Mouse (Mus musculus): ENCODE results near the gene Reep1. TPM values are rescaled to one million over a fixed set of nuclear protein-coding genes. Genes with fewer than 3 reads are reported as not detected.

Gene Reep1
- polyA plus RNA-seq, 1 experiment = 4.5 TPM

DNA sequence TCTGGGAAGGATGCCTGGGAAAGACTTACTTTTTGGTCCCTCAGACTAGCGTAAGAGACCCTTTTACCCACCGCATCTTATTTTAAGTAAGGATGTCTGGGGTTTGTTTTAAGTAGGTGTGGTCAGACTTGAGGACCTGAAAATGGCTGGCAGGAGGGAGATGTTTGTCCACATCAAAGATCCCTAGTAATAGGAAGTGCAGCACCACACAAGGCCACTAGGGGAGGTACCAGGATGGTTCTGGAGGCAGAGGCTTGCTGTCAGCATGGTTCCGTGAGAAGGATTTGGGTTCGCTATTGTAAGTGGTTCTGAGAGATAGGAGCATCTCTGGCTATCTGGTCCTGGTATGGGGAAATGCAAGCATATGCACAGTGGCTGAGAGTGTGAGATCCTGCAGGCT, 63.5 kb downstream of the Reep1 start:
- no peaks in the 10 kb centered on the region for H3K4me1 ChIP-seq (ENCODE audit: control insufficient read depth, insufficient read depth, low read length)
- TF ChIP-seq CTCF (IDR thresholded peaks at IDR 0.05; ENCODE audit: borderline replicate concordance, insufficient read depth, low read length) (no peak), POLR2A (IDR thresholded peaks at IDR 0.05; ENCODE audit: low read depth, low read length) (no peak)
- H3K27ac ChIP-seq (ENCODE audit: insufficient read depth, low read length) = no peak overlapping the region
- no peak overlapping the region for H3K4me3 ChIP-seq (ENCODE audit: insufficient read depth, low read length)

DNA sequence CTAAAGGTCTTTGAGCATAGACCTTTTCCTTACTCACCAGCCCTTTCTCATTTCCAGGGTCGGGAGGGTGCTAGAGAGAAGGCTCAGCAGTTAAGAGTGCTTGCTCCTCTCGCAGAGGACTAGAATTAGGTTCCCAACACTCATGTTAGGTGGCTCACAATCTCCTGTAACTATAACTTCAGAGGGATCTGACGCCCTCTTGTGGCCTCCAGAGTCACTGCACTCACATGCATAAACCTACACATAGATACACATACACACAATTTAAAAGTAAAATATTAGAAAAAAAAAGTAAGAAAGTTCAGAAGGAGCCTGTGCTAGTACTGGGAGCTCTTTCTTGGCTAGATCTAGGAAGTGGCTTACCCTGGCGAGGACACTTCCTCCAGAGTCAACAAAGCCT, 63.9 kb downstream of the Reep1 start:
- H3K27ac ChIP-seq (ENCODE audit: insufficient read depth, low read length) = no peak overlapping the region
- H3K4me1 ChIP-seq (ENCODE audit: control insufficient read depth, insufficient read depth, low read length) = no peaks in the 10 kb centered on the region
- no peak overlapping the region for H3K4me3 ChIP-seq (ENCODE audit: insufficient read depth, low read length)
- no peak for TF ChIP-seq CTCF (IDR thresholded peaks at IDR 0.05; ENCODE audit: borderline replicate concordance, insufficient read depth, low read length)
- no peak for TF ChIP-seq POLR2A (IDR thresholded peaks at IDR 0.05; ENCODE audit: low read depth, low read length)

DNA sequence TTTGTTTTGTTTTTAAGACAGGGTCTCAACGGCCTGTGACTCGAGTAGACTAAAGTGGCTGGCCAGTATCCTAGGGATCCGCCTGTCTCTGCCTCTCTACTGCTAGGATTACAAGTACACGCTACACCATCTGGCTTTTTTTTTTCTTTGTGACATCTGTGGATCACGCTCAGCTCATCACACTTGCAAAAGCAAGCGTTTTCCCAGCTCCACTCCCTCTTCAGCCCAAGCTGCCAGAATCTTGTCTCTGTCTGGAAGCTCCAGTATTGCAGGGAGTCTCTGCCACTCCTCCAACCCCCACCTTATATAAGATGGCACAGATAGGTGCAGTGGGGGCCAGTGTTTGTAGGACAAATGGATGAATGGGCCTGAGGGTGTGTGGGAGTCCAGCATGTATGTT, 64.8 kb downstream of the Reep1 start:
- no peak overlapping the region for H3K4me3 ChIP-seq (ENCODE audit: insufficient read depth, low read length)
- no peaks in the 10 kb centered on the region for H3K4me1 ChIP-seq (ENCODE audit: control insufficient read depth, insufficient read depth, low read length)
- no peak overlapping the region for H3K27ac ChIP-seq (ENCODE audit: insufficient read depth, low read length)
- TF ChIP-seq POLR2A (IDR thresholded peaks at IDR 0.05; ENCODE audit: low read depth, low read length) (no peak), CTCF (IDR thresholded peaks at IDR 0.05; ENCODE audit: borderline replicate concordance, insufficient read depth, low read length) (no peak)

DNA sequence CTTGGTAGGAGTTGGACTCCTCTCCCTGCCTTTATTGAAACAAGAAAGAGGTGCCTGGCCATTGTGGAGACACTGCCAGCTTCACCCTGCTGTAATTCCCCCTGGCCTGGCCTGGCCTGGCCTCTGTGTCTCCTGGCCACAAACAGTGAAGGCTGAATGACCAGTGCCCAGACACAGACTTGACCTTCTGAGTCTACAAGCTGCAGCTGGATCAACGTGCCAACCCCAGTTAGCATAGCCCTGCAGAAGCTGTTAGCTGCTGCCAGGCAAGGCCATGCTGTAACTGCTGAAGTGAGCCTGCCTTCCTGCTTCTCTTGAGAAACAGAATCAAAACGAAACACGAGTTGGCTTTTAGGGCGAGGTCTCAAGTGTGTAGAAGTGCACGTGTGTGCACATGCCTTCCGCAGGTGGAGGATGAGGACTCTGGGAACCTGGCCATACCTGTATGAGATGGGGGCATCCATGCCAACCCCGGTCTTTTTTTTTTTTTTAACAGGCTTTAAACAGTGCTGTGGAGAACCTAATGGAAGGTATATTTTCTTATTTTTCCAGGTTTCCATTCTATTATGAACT, 65.4 kb downstream of the Reep1 start:
- Histone ChIP-seq H3K27ac (ENCODE audit: insufficient read depth, low read length) (no peak overlapping the region), H3K4me3 (ENCODE audit: insufficient read depth, low read length) (no peak overlapping the region), H3K4me1 (ENCODE audit: control insufficient read depth, insufficient read depth, low read length) (no peaks in the 10 kb centered on the region)
- TF ChIP-seq CTCF (IDR thresholded peaks at IDR 0.05; ENCODE audit: borderline replicate concordance, insufficient read depth, low read length) (no peak), POLR2A (IDR thresholded peaks at IDR 0.05; ENCODE audit: low read depth, low read length) (no peak)

DNA sequence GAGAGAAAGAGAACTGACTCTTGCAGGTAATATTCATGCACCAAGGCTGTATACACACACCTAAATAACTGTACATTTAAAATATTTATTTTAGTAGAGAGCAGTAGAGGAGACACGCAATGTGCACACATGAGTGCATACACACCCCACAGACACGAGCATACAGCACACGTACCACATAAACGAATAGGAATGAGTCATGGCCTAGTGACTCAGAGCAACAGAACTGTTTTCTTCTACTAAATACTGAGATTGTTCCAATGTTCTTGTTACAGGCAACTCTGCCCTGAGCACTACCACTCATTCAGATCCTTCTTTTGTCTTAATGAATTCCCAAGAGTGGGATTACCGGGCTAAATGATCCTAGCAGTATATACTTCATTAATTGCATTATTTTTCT, 70.7 kb downstream of the Reep1 start:
- Histone ChIP-seq H3K4me1 (ENCODE audit: control insufficient read depth, insufficient read depth, low read length) (no peaks in the 10 kb centered on the region; the same call in none of the 2 replicates), H3K4me3 (ENCODE audit: insufficient read depth, low read length) (no peak overlapping the region), H3K27ac (ENCODE audit: insufficient read depth, low read length) (no peak overlapping the region)
- TF ChIP-seq POLR2A (IDR thresholded peaks at IDR 0.05; ENCODE audit: low read depth, low read length) = no peak
- no peak for TF ChIP-seq CTCF (IDR thresholded peaks at IDR 0.05; ENCODE audit: borderline replicate concordance, insufficient read depth, low read length)

DNA sequence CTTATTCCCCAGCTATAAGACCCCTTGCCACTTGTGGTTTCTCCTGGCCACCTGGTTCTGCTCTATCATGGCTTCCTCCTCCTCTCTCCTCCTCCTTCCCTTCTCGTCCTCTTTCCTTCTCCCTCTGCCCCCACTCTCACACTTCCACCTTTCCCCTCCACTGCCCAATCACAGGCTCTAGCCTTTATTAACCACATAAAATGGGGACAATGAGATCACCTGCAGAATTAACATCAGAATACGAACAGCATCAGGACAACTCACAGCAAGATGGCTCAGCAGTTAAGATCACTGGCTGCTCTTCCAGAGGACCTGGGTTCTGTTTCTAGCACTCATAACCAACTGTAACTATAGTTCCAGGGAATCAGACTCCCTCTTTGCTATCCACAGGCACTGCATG, 72.5 kb downstream of the Reep1 start:
- Histone ChIP-seq H3K4me1 (ENCODE audit: control insufficient read depth, insufficient read depth, low read length) (no peaks in the 10 kb centered on the region; the same call in none of the 2 replicates), H3K4me3 (ENCODE audit: insufficient read depth, low read length) (no peak overlapping the region), H3K27ac (ENCODE audit: insufficient read depth, low read length) (no peak overlapping the region)
- no peak for TF ChIP-seq CTCF (IDR thresholded peaks at IDR 0.05; ENCODE audit: borderline replicate concordance, insufficient read depth, low read length)
- TF ChIP-seq POLR2A (IDR thresholded peaks at IDR 0.05; ENCODE audit: low read depth, low read length) = no peak

DNA sequence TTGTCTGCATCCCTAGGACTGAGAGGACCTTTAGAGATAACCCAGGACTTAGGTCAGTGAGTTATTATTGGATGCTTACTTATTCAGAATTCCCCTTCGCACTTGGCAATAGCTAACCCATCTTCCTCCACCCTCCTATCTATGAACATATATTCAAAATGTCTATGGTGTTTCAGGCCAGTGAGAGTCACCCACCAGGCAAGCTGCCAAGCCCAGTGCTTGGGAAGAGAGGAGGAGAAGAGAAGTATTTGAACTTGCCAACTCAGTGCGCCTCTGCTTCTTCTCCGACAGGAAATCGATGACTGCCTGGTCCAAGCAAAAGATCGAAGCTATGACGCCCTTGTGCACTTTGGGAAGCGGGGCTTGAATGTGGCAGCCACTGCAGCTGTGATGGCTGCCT, 73.1 kb downstream of the Reep1 start:
- TF ChIP-seq CTCF (IDR thresholded peaks at IDR 0.05; ENCODE audit: borderline replicate concordance, insufficient read depth, low read length) (no peak), POLR2A (IDR thresholded peaks at IDR 0.05; ENCODE audit: low read depth, low read length) (no peak)

DNA sequence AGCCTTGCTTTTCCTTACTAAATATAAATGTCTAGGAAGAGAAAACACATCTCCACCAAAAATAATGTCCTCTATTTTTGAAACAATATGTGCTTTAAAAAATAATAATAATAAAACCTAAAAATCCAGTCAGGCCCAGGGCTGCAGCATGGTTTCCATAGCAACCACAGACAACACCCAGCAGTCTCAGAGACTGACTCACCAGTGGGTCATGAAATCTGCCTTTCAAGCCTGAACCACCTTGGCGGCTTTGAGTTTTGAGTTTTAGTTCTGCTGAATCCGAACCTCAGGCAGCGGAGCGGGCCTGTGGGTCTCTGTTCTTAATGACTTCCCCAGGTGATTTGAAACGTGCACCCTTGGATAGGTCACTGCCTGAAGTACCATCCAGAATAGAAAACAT, 75.8 kb downstream of the Reep1 start:
- H3K27ac ChIP-seq (ENCODE audit: insufficient read depth, low read length) = no peak overlapping the region
- TF ChIP-seq CTCF (IDR thresholded peaks at IDR 0.05; ENCODE audit: borderline replicate concordance, insufficient read depth, low read length) (no peak), POLR2A (IDR thresholded peaks at IDR 0.05; ENCODE audit: low read depth, low read length) (no peak)
- H3K4me3 ChIP-seq (ENCODE audit: insufficient read depth, low read length) = no peak overlapping the region
- H3K4me1 ChIP-seq (ENCODE audit: control insufficient read depth, insufficient read depth, low read length) = no peaks in the 10 kb centered on the region; the same call in none of the 2 replicates

More for the DNA sequence above, 73.1 kb downstream of the Reep1 start:
- Histone ChIP-seq H3K4me3 (ENCODE audit: insufficient read depth, low read length) (no peak overlapping the region), H3K27ac (ENCODE audit: insufficient read depth, low read length) (no peak overlapping the region), H3K4me1 (ENCODE audit: control insufficient read depth, insufficient read depth, low read length) (no peaks in the 10 kb centered on the region; the same call in none of the 2 replicates)

DNA sequence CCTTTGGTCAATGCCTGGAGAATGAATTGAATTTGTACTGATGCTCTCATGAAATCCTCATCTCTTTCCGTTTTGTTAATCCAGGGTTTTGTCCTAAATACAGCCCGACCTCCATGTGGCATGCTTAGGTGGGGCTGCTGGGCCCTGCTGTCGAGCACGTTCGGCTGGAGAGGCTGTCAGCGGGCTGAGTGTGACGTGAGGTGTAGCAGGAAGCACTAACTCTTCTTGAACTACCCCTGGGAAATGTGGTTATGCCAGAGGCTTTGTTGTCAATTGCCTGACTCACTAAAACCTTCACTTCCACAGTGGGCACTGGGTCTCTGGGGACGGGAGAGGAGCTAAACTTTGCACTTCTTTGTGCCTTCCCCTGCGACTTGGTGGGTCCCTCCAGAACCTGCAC, 81.0 kb downstream of the Reep1 start:
- no peak overlapping the region for H3K4me3 ChIP-seq (ENCODE audit: insufficient read depth, low read length)
- no peak overlapping the region for H3K27ac ChIP-seq (ENCODE audit: insufficient read depth, low read length)
- H3K4me1 ChIP-seq (ENCODE audit: control insufficient read depth, insufficient read depth, low read length) = no peaks in the 10 kb centered on the region
- no peak for TF ChIP-seq POLR2A (IDR thresholded peaks at IDR 0.05; ENCODE audit: low read depth, low read length)
- TF ChIP-seq CTCF (IDR thresholded peaks at IDR 0.05; ENCODE audit: borderline replicate concordance, insufficient read depth, low read length) = no peak

DNA sequence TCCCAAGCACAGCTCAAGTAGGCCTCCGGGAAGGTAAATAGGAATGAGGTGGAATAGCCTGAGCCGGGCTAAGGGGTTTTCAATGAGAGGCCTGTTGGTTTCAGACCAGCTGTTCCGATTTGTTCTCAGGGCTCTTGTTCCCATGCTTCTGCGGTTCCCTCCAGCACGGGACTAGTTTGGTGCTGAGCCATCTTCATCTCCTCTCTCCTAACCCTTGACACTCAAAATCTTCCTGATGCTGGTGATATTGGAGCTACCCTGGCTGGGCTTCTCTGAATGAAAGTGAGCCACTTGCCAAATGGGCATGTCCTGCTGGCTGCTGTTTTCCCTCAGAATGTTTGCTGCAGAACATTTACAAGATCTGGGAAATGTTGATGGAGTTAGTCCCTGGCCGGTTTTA, 84.4 kb downstream of the Reep1 start:
- TF ChIP-seq CTCF (IDR thresholded peaks at IDR 0.05; ENCODE audit: borderline replicate concordance, insufficient read depth, low read length) (no peak), POLR2A (IDR thresholded peaks at IDR 0.05; ENCODE audit: low read depth, low read length) (no peak)
- H3K27ac ChIP-seq (ENCODE audit: insufficient read depth, low read length) = no peak overlapping the region
- H3K4me1 ChIP-seq (ENCODE audit: control insufficient read depth, insufficient read depth, low read length) = no peaks in the 10 kb centered on the region
- no peak overlapping the region for H3K4me3 ChIP-seq (ENCODE audit: insufficient read depth, low read length)

All from embryonic fibroblast, embryonic 13.5 days (primary cell).